Mouse (Mus musculus): ENCODE data around the gene Trim38.
A peak's percentile ranks its signal among the peaks of the same experiment; 100 is the strongest.
"Not testable (repeated sequence)": the region's sequence is repeated elsewhere in the genome, so short reads cannot be mapped to it uniquely, and the experiment has no call there.

The Trim38 gene

DNA sequence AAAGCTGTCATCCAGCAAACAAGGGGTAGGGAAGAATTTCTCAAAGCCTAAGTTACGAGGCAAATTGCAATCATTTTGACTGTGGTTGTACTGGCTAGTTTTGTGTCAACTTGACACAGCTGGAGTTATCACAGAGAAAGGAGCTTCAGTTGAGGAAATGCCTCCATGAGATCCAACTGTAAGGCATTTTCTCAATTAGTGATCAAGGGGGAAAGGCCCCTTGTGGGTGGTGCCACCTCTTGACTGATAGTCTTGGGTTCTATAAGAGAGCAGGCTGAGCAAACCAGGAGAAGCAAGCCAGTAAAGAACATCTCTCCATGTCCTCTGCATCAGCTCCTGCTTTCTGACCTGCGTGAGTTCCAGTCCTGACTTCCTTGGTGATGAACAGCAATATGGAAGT lies at the start of gene Trim38:
Gene Trim38 (plus strand): TSS at position 301 of the 400 bp plus-strand sequence.
- DNase-seq (ENCODE audit: low spot score) = not testable (repeated sequence)

DNA sequence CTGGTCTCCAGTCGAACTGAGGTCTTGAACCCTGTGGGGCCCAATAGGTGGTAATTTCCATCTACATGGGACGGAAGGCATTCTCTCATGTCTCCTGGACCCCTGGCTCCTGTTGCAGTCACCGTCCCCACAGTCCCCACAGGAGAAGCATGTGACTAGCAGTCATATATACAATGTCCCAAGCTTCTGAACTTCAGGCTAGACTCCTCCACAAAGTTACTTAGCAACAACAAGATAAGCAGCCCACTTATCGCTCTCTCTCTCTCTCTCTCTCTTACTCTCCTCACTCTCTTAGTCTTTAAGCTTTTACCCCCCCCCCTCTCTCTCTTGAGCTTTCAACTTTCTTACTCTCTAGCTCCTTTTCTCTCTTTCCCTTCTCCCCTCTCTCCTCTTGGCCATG lies 45.5 kb upstream of the Trim38 start:
- DNase-seq (ENCODE audit: low spot score) = no peak

DNA sequence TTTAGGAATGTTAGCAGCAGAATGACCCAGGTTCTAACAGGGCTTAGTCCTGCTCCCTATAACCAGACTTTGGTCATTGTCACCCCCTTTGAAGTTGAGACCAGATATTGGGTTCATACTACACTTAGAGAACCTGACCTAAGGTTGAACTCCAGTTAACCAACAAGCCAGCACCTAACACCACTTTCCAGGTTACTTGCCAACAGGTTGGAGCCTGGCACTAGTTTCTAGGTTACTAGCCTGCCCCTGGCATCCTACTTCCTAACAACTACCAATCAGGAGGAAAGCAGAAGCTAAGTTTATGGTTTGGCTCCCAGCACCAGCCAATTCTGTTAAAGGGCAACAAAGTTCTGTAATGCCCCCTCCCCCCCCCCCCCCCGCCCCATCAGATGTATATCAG lies 44.5 kb upstream of the Trim38 start:
- DNase-seq (ENCODE audit: low spot score) = no peak

DNA sequence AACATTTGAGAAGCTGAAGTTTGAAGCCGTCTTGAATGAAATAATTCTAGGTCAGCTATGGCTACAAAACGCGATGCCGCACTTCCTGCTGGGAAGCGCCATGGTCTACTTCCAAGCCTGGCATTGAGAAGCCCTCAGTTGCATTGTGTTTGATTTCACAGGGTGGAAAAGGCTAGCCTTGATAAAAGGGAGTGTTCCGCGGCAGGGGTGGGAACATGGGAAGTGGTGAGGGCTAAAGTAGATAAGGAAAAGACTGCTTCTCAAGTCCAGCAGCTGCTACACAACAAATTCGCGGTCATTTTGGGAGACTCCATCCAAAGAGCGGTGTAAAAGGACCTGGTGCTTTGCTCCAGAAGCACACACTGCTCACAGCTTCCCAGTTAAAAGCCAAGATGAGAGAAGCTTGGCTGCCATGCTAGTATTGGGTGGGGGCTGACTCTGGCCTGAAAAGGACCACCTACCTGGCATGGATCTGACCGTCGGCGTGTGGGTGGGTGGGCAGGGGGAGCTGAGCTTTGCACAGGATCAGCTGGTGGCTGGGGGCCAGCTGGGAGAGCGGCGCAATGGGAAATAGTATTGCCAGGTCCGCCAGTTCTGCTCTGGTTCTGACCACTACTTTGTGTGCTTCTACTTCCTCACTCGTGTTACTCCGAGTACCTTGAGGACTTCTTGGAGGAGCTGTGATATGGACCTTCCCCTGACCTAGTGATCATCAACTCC lies 41.1 kb upstream of the Trim38 start:
- no peak for DNase-seq (ENCODE audit: low spot score)

DNA sequence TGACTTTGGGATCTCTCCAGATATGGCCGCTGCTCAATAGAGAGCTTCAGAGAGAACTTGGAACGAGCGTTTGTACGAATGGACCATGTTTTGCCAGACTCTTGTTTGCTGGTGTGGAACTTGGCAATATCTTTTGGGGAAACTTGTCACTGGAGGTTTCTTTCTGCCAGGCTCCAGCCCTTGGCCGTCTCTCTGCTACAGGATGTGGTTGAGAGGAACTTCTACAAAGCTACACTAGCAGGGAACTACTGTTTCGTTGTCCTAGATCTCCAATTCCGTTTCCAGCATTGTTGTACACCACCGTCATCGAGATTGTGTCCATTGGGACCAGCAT lies 40.6 kb upstream of the Trim38 start:
- DNase-seq (ENCODE audit: low spot score) = no peak

DNA sequence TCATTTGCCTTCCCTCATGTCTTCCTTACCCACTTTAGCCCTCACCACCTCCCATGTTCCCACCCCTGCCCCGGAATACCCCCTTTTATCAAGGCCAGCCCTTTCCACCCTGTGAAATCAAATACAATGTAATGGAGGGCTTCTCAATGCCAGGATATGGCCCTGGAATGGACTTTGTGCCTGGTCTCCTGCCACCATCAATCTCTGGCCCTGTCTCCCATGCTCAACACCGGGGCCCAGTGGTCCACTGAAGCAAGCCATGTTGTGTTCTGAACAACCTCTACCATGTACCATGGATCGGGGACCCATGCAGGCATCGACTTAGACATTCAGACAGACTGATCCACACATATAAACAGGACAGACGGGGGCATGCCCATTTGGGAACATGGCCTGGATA lies 40.0 kb upstream of the Trim38 start:
- DNase-seq (ENCODE audit: low spot score) = no peak

DNA sequence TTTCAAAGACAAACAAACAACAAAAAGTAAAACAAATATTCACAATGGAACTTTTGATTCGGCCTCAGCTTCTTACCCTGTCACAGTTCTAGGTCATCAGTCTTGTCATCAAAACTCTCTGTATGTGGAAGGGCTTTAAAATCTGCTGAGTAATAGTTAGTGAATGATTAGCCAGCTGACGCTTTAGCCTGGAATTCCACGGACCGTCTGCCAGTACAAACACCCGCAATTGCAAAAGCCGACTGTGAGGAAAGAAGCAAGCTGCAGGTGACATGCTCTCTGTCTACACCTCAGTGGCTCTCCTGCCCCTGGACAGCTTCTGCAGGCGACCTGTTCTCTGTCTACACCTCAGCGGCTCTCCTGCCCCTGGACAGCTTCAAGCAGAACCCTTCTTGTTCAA lies 39.2 kb upstream of the Trim38 start:
- DNase-seq (ENCODE audit: low spot score) = no peak

DNA sequence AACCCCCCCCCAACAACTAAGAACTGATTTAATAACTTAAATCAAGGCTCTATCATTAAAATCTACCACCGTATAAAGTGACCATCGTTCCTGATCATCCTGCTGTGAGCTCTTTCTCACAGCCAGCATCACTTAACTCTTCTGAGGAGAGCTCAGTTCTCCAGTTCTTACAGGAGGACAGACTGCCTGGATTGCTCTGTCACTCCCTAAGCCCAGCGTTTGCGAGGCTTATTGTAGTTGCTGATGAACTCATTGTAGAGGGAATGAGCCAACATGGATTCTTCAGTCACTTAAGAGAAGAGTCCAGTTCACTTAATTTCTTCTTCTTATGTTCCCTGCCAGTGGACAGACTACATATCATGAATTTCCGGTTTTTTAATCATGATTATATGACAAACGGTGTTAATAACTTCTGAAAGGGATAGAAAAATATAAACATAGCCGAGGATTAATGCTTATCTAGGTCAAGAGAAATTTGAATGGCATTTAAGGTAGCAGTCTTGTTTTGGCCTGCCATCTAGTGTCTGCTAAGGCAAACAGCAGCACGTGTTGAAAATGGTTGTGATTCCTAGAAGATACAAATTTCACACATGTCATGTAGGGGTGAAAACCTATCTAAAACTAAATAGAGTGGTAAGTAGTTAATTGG lies 37.4 kb upstream of the Trim38 start:
- no peak for DNase-seq (ENCODE audit: low spot score)

DNA sequence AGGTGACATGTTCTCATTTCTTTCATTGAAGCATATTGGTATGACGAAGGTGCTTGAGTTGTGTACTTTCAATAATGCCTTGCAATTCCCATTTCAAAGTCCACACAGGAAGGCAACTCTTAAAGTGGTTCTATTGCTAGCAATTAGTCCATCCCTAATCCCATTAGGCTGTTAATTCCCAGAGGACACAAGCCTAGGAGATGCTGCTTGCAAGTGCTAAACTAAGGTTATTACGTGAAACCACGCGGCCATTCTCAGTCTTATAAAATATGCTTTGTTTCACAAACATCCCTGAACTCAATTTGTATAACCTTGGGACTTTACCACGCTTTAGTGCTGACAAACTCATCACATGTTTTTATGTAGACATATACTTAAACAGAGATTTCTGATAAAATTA lies 32.6 kb upstream of the Trim38 start:
- DNase-seq (ENCODE audit: low spot score) = no peak

DNA sequence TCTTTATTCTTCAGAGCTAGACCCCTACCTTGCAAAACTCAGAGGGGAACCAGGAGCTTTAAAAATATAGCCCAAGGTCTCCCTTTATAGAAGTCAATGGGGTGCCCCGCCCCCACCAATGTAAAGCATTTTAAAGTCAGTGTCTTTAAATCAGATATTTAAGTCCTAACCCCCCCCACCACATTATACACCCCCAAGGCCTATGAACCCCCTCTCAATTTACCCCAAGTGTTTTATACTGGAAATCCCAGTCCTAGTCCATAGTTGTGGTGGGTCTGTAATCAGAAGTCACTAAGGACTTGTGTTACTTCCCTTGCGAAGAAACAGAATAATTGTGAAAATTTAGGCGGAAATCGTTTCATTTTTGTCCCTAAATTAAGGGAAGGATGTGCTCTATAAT lies 31.7 kb upstream of the Trim38 start:
- DNase-seq (ENCODE audit: low spot score) = no peak

DNA sequence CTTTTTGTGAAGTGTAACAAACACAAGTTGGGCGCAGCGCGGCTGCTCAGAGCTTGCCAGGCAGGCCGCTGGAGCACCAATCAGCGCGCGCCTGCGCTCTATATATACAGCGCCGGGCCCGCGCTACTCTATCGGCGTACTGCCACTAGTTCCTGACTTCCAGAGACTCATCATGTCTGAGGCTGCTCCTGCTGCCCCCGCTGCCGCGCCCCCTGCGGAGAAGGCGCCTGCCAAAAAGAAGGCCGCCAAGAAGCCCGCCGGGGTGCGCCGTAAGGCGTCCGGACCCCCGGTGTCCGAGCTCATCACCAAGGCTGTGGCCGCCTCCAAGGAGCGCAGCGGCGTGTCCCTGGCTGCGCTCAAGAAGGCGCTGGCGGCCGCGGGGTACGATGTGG lies 31.0 kb upstream of the Trim38 start, which contains the start of gene Hist1h1c:
Gene Hist1h1c (plus strand): TSS at position 132 of the 392 bp plus-strand sequence.
- DNase-seq (ENCODE audit: low spot score) = peak; percentile 80

DNA sequence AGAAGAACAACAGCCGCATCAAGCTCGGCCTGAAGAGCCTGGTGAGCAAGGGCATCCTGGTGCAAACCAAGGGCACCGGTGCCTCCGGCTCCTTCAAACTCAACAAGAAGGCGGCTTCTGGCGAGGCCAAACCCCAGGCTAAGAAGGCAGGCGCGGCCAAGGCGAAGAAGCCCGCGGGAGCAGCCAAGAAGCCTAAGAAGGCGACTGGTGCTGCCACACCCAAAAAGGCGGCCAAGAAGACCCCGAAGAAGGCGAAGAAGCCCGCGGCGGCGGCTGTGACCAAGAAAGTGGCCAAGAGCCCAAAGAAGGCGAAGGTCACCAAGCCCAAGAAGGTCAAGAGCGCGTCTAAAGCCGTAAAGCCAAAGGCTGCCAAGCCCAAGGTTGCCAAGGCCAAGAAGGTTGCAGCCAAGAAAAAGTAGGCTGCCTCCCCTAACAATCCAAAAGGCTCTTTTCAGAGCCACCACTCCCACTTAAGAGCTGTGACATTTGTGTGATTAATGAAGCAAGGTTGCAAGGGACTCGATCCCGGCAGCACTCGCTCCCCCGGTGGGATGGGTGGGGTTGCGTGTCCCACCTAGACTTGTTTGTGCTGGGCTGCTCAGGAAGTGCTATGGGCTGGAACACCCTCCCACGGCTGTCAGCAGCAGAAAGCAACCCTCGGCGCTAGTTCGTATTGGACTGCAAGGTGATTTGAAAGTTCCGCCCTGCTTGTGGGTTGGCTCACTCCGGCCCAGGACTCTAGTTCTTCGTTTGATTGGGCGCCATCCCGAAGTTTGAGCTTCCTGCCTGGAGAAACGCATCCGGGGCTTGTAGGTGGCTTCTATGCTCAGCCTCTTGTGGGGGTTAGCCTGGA lies 30.4 kb upstream of the Trim38 start:
- DNase-seq (ENCODE audit: low spot score) = peak; percentile 79

DNA sequence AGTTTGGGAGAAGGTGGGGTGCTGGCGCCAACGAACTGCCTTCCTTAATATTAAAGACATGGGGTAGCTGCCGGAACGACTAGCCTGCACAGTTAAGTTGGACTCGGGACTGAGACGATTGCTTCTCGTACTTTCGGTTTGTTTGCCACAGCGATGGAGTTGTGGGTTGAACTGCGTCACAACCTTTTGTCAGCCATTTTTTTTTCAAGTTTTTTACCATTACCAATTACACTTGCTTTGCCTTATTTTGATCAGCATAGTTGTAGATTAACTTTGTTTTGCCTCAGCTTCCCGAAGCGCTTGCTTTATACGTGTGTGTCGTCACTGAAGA lies 29.8 kb upstream of the Trim38 start:
- DNase-seq (ENCODE audit: low spot score) = no peak

DNA sequence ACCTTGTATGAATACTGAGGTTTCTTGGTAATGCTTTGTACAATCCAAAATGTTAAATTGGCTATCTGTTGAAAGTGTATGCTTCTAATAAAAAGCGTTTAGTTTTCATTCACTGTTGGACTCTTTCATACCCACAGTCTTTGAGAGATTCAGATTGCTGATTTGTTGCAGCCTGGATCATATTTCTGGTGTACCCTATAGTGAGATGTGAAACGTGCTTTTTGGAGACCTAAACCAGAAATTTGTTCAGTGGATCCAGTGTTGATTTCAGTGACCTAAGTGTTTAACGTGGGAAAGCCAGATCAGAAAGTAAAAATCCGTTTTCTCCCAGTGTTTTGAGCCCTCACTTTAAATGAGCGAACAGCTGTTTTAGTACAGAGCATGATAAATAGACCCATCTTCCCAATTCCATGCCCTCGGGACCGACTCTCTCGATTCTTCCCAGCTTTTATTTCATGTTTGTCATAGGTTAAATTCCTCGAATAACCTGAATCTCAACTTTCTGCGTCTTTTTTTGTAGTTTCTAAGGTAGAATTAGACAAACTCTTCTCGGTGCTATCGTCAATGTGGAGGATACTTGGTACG lies 29.4 kb upstream of the Trim38 start:
- DNase-seq (ENCODE audit: low spot score) = no peak

DNA sequence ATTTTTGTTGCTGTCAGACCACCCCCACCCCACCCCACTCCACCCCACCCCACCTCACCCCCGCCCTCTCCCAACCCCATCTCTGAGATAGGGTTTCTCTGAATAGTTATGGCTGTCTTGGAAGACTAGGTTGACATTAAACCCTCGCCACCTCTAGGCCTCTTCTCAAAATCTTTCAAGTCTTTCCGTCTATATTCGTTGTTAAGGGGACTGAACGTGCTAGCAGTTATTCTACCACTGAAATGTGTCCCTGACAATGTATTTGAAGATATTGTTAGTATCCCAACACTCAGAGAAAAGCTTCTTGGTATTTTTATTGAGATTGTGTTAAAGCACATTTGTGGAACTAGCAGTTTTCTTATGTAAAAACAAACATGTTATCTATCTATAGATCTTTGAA lies 28.8 kb upstream of the Trim38 start:
- DNase-seq (ENCODE audit: low spot score) = no peak

DNA sequence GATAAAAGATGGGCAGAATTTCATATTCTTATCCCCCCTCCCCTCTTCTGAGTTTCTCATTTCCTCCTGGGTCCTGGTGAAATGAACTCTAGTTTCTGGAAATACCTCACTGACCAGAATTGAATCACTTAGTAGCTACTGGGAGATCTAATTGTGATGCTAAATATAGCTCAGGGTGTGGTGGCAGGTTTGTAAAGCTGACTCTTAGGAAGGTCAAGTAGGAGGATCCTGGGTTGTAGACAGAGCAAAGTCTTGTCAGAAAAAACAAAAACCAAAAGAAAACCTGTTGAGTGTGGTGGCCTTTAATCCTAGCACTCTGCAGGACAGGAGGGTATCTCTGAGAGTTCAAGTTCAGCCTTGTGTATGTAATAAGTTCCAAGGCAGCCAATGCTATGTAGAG lies 27.7 kb upstream of the Trim38 start:
- no peak for DNase-seq (ENCODE audit: low spot score)

DNA sequence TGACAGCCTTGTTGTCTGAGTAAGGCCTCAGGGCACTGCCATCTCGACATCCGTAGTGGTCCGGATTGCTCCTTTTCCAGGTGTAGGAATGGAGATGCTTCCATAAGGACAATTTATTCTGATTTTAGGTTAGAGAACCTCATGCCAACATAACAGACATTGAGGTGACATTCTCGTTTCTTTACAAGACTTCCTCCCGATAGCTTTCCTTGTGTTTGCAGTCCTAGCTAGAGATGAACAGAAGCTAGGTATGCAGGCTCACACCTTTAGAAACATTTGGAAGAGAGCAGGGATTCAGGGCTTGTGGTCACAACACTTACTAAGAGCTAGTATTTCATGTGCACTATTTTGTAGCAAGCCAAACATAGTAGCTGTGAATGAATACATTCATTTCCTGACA lies 26.5 kb upstream of the Trim38 start:
- no peak for DNase-seq (ENCODE audit: low spot score)

DNA sequence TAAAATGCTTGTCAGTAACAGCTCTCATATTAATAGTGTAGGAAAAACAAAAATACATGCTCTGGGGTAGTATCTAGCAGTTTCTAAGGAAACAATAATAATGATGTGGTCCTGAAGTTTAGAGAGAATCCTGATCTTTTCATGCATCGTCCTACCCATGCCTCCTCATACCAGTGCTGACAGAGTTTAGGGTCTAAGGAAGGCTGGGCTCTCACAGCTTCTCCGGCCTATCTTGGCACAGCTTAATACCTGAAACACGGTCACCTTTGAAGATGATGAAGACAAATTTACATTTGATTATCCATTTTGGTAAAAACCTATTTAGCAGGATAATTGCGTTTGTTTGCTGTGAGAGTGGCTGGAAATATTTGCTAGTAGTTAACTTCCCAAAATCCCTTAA lies 25.8 kb upstream of the Trim38 start:
- DNase-seq (ENCODE audit: low spot score) = no peak

DNA sequence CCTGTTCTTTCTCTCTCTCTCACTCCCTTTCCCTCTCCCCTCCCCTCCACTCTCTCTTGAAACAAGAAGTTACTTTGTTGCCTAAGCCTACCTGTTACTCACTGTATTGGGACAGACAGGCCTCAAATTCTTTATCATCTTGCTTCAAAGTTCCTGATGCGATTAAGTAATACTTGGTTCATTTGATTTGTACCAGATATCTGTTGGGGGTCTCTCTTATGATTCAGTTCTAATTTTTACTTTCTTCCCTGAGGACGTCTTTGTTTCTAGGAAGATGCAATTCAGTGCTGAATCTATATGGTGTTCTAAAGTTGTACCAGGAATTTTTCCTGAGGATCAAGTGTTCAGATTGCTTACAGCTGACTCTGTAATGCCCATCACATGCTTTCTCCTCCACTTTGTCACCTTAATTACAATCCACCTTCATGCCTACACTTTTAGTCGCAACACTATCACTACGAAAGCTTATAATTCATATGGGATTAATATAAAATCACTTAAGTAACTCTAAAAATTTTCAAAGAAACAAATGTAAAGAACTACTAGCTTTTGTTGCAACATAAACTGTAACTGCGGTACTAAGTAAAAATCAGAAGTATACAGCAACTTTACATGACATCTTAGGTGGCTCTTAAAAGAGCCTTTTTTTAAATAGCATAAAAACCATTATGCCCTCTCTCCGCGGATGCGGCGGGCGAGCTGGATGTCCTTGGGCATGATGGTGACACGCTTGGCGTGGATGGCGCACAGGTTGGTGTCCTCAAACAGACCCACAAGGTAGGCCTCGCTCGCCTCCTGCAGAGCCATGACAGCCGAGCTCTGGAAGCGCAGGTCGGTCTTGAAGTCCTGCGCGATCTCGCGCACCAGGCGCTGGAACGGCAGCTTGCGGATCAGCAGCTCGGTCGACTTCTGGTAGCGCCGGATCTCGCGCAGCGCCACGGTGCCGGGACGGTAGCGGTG lies 25.0 kb upstream of the Trim38 start:
- DNase-seq (ENCODE audit: low spot score) = no peak

DNA sequence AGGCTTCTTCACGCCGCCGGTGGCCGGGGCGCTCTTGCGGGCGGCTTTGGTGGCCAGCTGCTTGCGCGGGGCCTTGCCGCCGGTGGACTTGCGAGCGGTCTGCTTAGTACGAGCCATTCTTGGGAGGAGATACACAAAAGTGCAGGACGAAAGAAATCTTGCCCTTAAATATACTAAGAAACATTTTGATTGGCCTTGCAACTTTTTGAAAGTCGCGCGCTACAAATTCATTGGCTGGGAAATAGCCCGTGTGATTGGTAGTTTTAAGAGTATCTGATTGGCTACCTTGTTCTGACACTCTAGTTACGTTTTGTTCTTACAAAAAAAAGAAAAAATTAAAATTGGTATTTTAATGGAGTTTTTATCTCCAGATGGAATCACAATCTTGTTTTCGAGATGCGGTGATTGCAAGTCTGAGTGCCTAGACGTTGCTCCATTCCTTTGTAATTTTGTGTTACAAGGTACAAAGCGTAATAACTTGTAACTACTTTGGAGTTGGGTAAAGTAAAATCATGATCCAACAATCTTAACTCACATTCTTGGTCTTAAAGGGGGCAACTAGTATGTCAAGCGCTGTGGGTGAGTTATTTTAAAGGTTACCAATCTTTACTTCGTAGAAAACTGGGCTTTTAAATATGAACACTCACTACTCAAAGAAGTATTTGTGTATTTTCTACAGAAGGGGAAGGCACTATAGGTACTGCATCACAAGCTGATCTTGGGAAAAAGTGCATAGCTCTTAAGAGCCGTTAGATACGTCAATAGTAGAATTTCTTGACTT lies 24.1 kb upstream of the Trim38 start, which contains the start of gene Hist1h3c:
Gene Hist1h3c (minus strand): TSS at position 222 of the 781 bp plus-strand sequence.
- DNase-seq (ENCODE audit: low spot score) = peak; percentile 69

All from urinary bladder, postnatal 25 days (tissue).